28 mouse cellular contexts compared by ENCODE assay signal in genomic region chr2:33280525-33280924, GRCm38 (mm10).
"Had no signal": no experiment of that assay in that cellular context is flagged by ENCODE, and none has a peak within 500 bp of the region (broad histone marks: within the 10 kb centered on the region; RNA-seq: fewer than 3 reads in every experiment).

No protein-coding gene starts in this region.

- H3K27ac ChIP-seq: embryonic facial prominence, embryonic 10.5 days; embryonic facial prominence, embryonic 12.5 days; embryonic facial prominence, embryonic 13.5 days; embryonic facial prominence, embryonic 15.5 days; forebrain, embryonic 10.5 days; forebrain, embryonic 12.5 days; forebrain, embryonic 13.5 days; forebrain, embryonic 15.5 days; gastrocnemius, adult 2 months; heart, adult 2 months had no signal

- H3K9ac ChIP-seq: embryonic facial prominence, embryonic 12.5 days; embryonic facial prominence, embryonic 13.5 days; embryonic facial prominence, embryonic 15.5 days; forebrain, embryonic 12.5 days; forebrain, embryonic 13.5 days; forebrain, embryonic 15.5 days; forebrain, postnatal 0 days had no signal

- DNase-seq: cerebellum, adult 8-10 months; cerebellum, adult 9-10 months; cerebellum, adult 9-11 months; cerebellum, postnatal 10 days; cerebellum, postnatal 14 days; cerebellum, postnatal 25 days; cerebellum, postnatal 36 days; embryo, embryonic 11 days; forebrain, postnatal 0 days; gastrocnemius, adult 2 months; gastrocnemius, postnatal 10 days; gastrocnemius, postnatal 14 days; gastrocnemius, postnatal 25 days; gastrocnemius, postnatal 36 days; heart, adult 11 months; heart, adult 18-20 months; heart, adult 2 months had no signal

- ATAC-seq: forebrain, embryonic 13.5 days; forebrain, embryonic 14.5 days; forebrain, embryonic 15.5 days; forebrain, embryonic 16.5 days; forebrain, postnatal 0 days had no signal

- H3K4me2 ChIP-seq: embryonic facial prominence, embryonic 12.5 days; embryonic facial prominence, embryonic 13.5 days; embryonic facial prominence, embryonic 15.5 days; forebrain, embryonic 12.5 days; forebrain, embryonic 13.5 days; forebrain, embryonic 15.5 days had no signal

- H3K27me3 ChIP-seq: embryonic facial prominence, embryonic 12.5 days; embryonic facial prominence, embryonic 13.5 days; embryonic facial prominence, embryonic 15.5 days; forebrain, embryonic 12.5 days; forebrain, embryonic 13.5 days; forebrain, embryonic 15.5 days had no signal

- H3K9me3 ChIP-seq: embryonic facial prominence, embryonic 10.5 days; embryonic facial prominence, embryonic 12.5 days; embryonic facial prominence, embryonic 13.5 days; embryonic facial prominence, embryonic 15.5 days; forebrain, embryonic 10.5 days; forebrain, embryonic 12.5 days; forebrain, embryonic 13.5 days; forebrain, embryonic 15.5 days had no signal

- H3K4me3 ChIP-seq: embryonic facial prominence, embryonic 10.5 days; embryonic facial prominence, embryonic 12.5 days; embryonic facial prominence, embryonic 13.5 days; embryonic facial prominence, embryonic 15.5 days; erythroblast, embryonic 14.5 days; forebrain, embryonic 10.5 days; forebrain, embryonic 12.5 days; forebrain, embryonic 13.5 days; forebrain, embryonic 15.5 days; gastrocnemius, adult 2 months; heart, adult 2 months had no signal

- H3K36me3 ChIP-seq: embryonic facial prominence, embryonic 10.5 days; embryonic facial prominence, embryonic 12.5 days; embryonic facial prominence, embryonic 13.5 days; embryonic facial prominence, embryonic 15.5 days; forebrain, embryonic 10.5 days; forebrain, embryonic 15.5 days had no signal

- H3K4me1 ChIP-seq: embryonic facial prominence, embryonic 12.5 days; forebrain, embryonic 10.5 days; forebrain, embryonic 12.5 days; forebrain, embryonic 15.5 days had no signal
